Mouse (Mus musculus) frontal cortex, adult 2 months (tissue): Measurements from ENCODE around the gene Adgre4. TPM values are rescaled to one million over a fixed set of nuclear protein-coding genes. Genes with fewer than 3 reads are reported as not detected.

Experiments used
- polyA plus RNA-seq: library from polyadenylated mRNA; depleted of rRNA; stranded (reverse); fragments of >200 nt; gene quantifications from 2 replicates; pipeline ENCODE4 v1.2.3, GENCODE M21; 2012; rRNA removed

The Adgre4 gene
- polyA plus RNA-seq, 1 experiment: 0.10 TPM

Other genes starting within 250 kb of the Adgre4 start
- not detected in 2 replicates for gene Vmn2r118, start 124.8 kb upstream of the Adgre4 start, polyA plus RNA-seq
- 7.9 and 8.4 TPM in 2 replicates for gene Pot1b, start 37.4 kb upstream of the Adgre4 start, polyA plus RNA-seq
- 2.9 and 3.5 TPM in 2 replicates for gene Zfp119a, start 128.9 kb downstream of the Adgre4 start, polyA plus RNA-seq
- 5.7 and 7.0 TPM in 2 replicates for gene Zfp959, start 142.1 kb downstream of the Adgre4 start, polyA plus RNA-seq
- 2.0 and 2.4 TPM in 2 replicates for gene Zfp119b, start 199.5 kb downstream of the Adgre4 start, polyA plus RNA-seq
- 1.9 and 2.0 TPM in 2 replicates for gene Ebi3, start 202.7 kb downstream of the Adgre4 start, polyA plus RNA-seq
- gene Yju2, start 209.1 kb downstream of the Adgre4 start, polyA plus RNA-seq: 10.6 and 12.3 TPM in 2 replicates
- gene Shd, start 220.5 kb downstream of the Adgre4 start, polyA plus RNA-seq: 57.6 and 61.6 TPM in 2 replicates
- 57.8 and 68.7 TPM in 2 replicates for gene Fsd1, start 236.5 kb downstream of the Adgre4 start, polyA plus RNA-seq